Mouse (Mus musculus) layer of hippocampus, adult 9-10 months (tissue): ENCODE results near the gene Psma7.

Source experiments
- DNase-seq: peaks from one replicate; pipeline ENCODE4 v3.0.0; 2022; ENCODE audit warnings: low spot score

The Psma7 gene

GRCm38 (mm10) chr2:180042256-180042857, at the start of gene Psma7, which contains the start of gene Ss18l1:
Gene Psma7 (minus strand): TSS chr2:180042433.
Gene Ss18l1 (plus strand): TSS chr2:180042509.
- DNase-seq = peak; percentile 64

GRCm38 (mm10) chr2:180090285-180090684, 48.1 kb upstream of the Psma7 start:
- DNase-seq = no peak

- no peak for DNase-seq
These were observed 45.2 kb upstream of the Psma7 start for GRCm38 (mm10) chr2:180087472-180087871.

GRCm38 (mm10) chr2:180086637-180087027, 44.4 kb upstream of the Psma7 start:
- no peak for DNase-seq

GRCm38 (mm10) chr2:180085926-180086636, 43.8 kb upstream of the Psma7 start:
- no peak for DNase-seq

GRCm38 (mm10) chr2:180084565-180084964, 42.3 kb upstream of the Psma7 start:
- DNase-seq = no peak

- DNase-seq = no peak
These were observed 40.8 kb upstream of the Psma7 start for GRCm38 (mm10) chr2:180083063-180083462.

GRCm38 (mm10) chr2:180080680-180081079, 38.4 kb upstream of the Psma7 start:
- no peak for DNase-seq

GRCm38 (mm10) chr2:180077622-180078021, 35.4 kb upstream of the Psma7 start:
- DNase-seq = no peak

- DNase-seq = no peak
These were observed 30.7 kb upstream of the Psma7 start for GRCm38 (mm10) chr2:180072886-180073285.

- no peak for DNase-seq
These were observed 29.4 kb upstream of the Psma7 start for GRCm38 (mm10) chr2:180071671-180072070.

GRCm38 (mm10) chr2:180070481-180071453, 28.5 kb upstream of the Psma7 start, which contains the start of gene Mtg2:
Gene Mtg2 (plus strand): TSS chr2:180070588.
- peak; percentile 87 for DNase-seq

GRCm38 (mm10) chr2:180069770-180070480, 27.7 kb upstream of the Psma7 start:
- DNase-seq = no peak

- no peak for DNase-seq
These were observed 21.3 kb upstream of the Psma7 start for GRCm38 (mm10) chr2:180063338-180064131.

GRCm38 (mm10) chr2:180053001-180053400, 10.8 kb upstream of the Psma7 start:
- DNase-seq = no peak

- DNase-seq = no peak
These were observed 9.9 kb upstream of the Psma7 start for GRCm38 (mm10) chr2:180051986-180052733.

GRCm38 (mm10) chr2:180050986-180051385, 8.8 kb upstream of the Psma7 start:
- no peak for DNase-seq

- DNase-seq = peak; percentile 50
These were observed 5.9 kb upstream of the Psma7 start for GRCm38 (mm10) chr2:180047980-180048635.

GRCm38 (mm10) chr2:180047580-180047979, 5.3 kb upstream of the Psma7 start:
- DNase-seq = no peak

GRCm38 (mm10) chr2:180045283-180045682, 3.0 kb upstream of the Psma7 start:
- no peak for DNase-seq
